Mouse (Mus musculus): ENCODE measurements around the gene Zdhhc9.

Zdhhc9 gene

DNA sequence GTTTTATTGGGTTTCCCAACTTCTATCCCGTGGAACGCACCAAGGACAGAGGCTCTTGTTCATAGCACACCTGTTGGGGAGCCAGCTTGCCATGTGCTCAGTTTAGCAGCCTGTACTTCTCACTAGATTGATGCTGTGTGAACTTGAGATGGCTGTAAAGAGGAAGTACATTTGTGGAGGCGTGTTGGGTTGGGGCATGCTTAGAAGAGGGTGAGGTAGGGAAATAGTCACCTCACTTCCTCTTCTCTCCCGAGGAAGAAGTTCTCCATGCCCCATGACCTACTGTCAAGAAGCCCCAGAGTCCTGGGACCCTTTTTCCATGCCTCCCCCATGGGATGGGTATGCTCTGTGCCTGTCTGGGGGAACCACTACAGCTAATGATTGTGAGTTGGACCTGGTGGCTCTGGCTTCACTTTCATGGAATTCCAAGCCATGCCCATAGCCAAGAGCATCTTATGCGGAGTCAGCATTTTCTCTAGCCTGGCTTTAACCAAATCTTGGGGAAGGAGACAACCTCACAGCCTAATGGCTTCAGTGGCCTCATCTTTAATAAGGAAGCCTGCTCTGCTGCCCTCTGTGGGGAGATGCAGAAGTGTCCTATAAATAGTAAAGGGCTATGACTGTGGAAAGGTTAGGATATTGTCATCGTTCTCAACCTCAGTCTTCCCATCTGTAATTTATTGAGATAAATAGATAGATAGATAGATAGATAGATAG is 81.0 kb downstream of the Zdhhc9 start:
- DNase-seq (ENCODE audit: extremely low spot score, low read depth, low spot score) = no peak

DNA sequence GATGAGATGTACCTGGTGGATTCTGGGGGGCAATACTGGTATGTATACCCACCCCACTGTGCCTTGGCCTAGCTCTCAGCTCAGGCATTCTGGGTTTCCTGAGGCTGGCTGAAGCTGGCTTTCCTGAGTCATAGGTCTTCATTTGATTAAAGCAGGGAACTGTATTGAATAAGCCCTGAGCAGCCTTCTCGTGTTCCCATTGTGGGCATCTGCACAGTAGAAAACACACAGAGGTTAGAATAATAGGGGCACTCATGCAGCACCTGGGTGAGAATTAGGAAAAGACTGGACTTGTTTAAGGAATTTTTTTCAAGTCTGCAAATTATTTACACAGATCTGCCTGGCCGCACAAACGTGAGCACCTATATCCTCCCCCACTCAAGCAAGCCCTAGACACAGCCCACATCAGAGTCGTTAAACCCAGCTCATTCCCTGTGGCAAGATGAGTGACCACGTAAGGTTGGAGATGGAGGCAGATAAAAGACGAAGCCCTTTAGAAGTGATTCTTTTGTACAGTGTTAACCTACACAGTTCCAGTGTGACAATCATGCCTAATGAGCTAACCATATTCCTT is 81.7 kb downstream of the Zdhhc9 start:
- no peak for DNase-seq (ENCODE audit: extremely low spot score, low read depth, low spot score)

DNA sequence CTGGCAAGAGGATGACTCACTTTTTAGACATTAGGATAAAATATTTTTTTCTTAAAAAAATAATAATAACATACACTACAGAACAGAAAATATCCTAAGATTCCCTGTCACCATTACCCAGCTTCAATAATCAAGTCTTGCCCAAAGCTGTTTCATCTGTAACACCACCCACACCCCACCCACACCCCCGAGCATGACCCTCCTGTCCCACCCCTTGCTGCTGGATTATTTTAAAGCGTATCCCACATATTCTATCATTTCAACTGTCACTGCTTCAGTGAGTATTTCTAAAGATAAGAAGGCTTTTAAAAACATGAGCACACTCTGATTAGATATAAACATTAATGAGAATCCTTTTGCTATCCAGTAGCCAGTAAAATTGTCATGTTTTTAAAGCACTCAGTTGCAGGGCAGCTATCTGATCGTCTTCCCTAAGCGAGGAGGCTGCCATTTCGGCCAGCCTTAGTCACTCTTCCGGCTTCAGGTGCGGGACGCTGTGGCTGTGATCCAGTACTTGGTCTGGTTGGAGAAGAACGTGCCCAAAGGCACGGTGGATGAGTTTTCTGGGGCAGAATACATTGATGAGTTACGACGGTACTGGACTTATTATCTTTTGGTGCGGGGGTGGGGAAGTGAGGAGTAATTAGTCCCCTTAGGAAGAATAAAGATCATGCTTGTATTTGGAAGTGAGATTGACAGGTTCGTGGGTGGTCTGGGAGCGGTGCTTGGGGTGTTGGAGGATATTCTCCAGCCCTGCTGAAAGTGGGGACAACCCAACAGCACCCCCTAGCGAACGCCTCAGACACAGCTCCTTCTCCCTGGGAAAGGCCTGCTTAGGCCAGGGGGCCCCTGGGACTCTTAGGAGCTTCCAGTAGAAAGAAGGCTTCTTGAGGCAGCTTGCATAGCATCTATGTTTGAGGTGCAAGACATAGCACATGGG is 84.3 kb downstream of the Zdhhc9 start:
- DNase-seq (ENCODE audit: extremely low spot score, low read depth, low spot score) = peak; percentile 30

Data from hindlimb bud, embryonic 11.5 days (tissue).